Comparison of ENCODE assay signal across 17 mouse cellular contexts in genomic region chr2:144727136-144727535, GRCm38 (mm10).
A peak's percentile ranks its signal among the peaks of the same experiment; 100 is the strongest.
DNase-seq lines count a peak whose midpoint lies in the region; ATAC-seq lines count a peak whose summit lies in the region.
"Had no signal": no experiment of that assay in that cellular context is flagged by ENCODE, and none has a peak within 500 bp of the region (broad histone marks: within the 10 kb centered on the region; RNA-seq: fewer than 3 reads in every experiment).

No protein-coding gene starts in this region.

- H3K27ac ChIP-seq in heart, embryonic 11.5 days (ENCODE audit: low read depth, low read length) = no peak overlapping the region
- no peak overlapping the region for H3K27ac ChIP-seq in midbrain, embryonic 11.5 days (ENCODE audit: low read depth, low read length)
- H3K27ac ChIP-seq in midbrain, embryonic 16.5 days (ENCODE audit: low read length) = no peak overlapping the region

- H3K27me3 ChIP-seq in heart, embryonic 11.5 days (ENCODE audit: control insufficient read depth, insufficient read depth, low read length) = no peaks in the 10 kb centered on the region
- no peaks in the 10 kb centered on the region for H3K27me3 ChIP-seq in midbrain, embryonic 11.5 days (ENCODE audit: control insufficient read depth, insufficient read depth, low read length)
- H3K27me3 ChIP-seq in midbrain, embryonic 16.5 days (ENCODE audit: control insufficient read depth, insufficient read depth, low read depth, low read length) = no peaks in the 10 kb centered on the region
- H3K27me3 ChIP-seq: CH12.LX, Patski had no signal

- no peak overlapping the region for H3K4me2 ChIP-seq in heart, embryonic 11.5 days
- H3K4me2 ChIP-seq in midbrain, embryonic 11.5 days = no peak overlapping the region
- H3K4me2 ChIP-seq in midbrain, embryonic 16.5 days (ENCODE audit: low read length) = no peak overlapping the region

- H3K36me3 ChIP-seq in heart, embryonic 11.5 days (ENCODE audit: control insufficient read depth, insufficient read depth, low read length) = no peaks in the 10 kb centered on the region
- no peaks in the 10 kb centered on the region for H3K36me3 ChIP-seq in midbrain, embryonic 11.5 days (ENCODE audit: control insufficient read depth, insufficient read depth, low read length)
- H3K36me3 ChIP-seq in midbrain, embryonic 16.5 days (ENCODE audit: control insufficient read depth, insufficient read depth, low read length) = no peaks in the 10 kb centered on the region

- no peaks in the 10 kb centered on the region for H3K9me3 ChIP-seq in heart, embryonic 11.5 days (replicated peaks; ENCODE audit: control insufficient read depth, low read length)
- H3K9me3 ChIP-seq in midbrain, embryonic 11.5 days (ENCODE audit: control insufficient read depth, low read length) = no peaks in the 10 kb centered on the region
- H3K9me3 ChIP-seq in midbrain, embryonic 16.5 days (replicated peaks; ENCODE audit: control insufficient read depth, low read length, poor library complexity, severe bottlenecking) = no peaks in the 10 kb centered on the region
- H3K9me3 ChIP-seq: G1E had no signal

- no peak overlapping the region for H3K4me3 ChIP-seq in heart, embryonic 11.5 days (ENCODE audit: low read depth, low read length)
- no peak overlapping the region for H3K4me3 ChIP-seq in midbrain, embryonic 11.5 days (ENCODE audit: low read depth, low read length)
- H3K4me3 ChIP-seq in midbrain, embryonic 16.5 days (ENCODE audit: low read depth, low read length) = no peak overlapping the region

- no peak overlapping the region for H3K9ac ChIP-seq in heart, embryonic 11.5 days (ENCODE audit: low read depth, low read length)
- H3K9ac ChIP-seq in midbrain, embryonic 11.5 days (ENCODE audit: low read length) = no peak overlapping the region
- H3K9ac ChIP-seq in midbrain, embryonic 16.5 days (ENCODE audit: low read depth, low read length) = no peak overlapping the region

- 78% methylated on average over 3 of the region's 3 CpGs for WGBS in heart, embryonic 11.5 days (ENCODE audit: insufficient replicate concordance)
- 90% methylated on average over 3 of the region's 3 CpGs for WGBS in midbrain, embryonic 11.5 days
- 95% methylated on average over 3 of the region's 3 CpGs for WGBS in midbrain, embryonic 16.5 days

- ATAC-seq in heart, embryonic 11.5 days (replicated peaks; ENCODE audit: insufficient number of reproducible peaks, low FRiP score, low TSS enrichment) = no peak
- ATAC-seq in midbrain, embryonic 11.5 days (ENCODE audit: low FRiP score) = no peak
- no peak for ATAC-seq in midbrain, embryonic 16.5 days
- ATAC-seq: activated CD4-positive, CD25-positive, alpha-beta regulatory T cell, adult 4 months; CD4-positive, CD25-positive, alpha-beta regulatory T cell, adult 4 months; Patski had no signal

- no peaks in the 10 kb centered on the region for H3K4me1 ChIP-seq in heart, embryonic 11.5 days (ENCODE audit: control insufficient read depth, insufficient read depth, low read length)
- H3K4me1 ChIP-seq in midbrain, embryonic 11.5 days (ENCODE audit: control insufficient read depth, insufficient read depth, low read length) = no peaks in the 10 kb centered on the region
- no peaks in the 10 kb centered on the region for H3K4me1 ChIP-seq in midbrain, embryonic 16.5 days (ENCODE audit: control insufficient read depth, insufficient read depth, low read length)

- DNase-seq in heart, adult 11 months = peak; percentile 93
- peak; percentile 35 for DNase-seq in midbrain, embryonic 11.5 days (ENCODE audit: low spot score, missing footprints)
- DNase-seq: adrenal gland, adult 2 months; adrenal gland, adult 8-10 months; adrenal gland, postnatal 10 days; adrenal gland, postnatal 14 days; adrenal gland, postnatal 25 days; adrenal gland, postnatal 36 days; B cell, adult 2 months; cerebellum, adult 18-20 months had no signal
